Mouse (Mus musculus): ENCODE measurements at regions not wholly inside any gene's neighbourhood (a gene's known extent, or its start where the extent isn't known, plus 50 kb on each side); places are given as distances from the start of the nearest gene placed in this dataset.

DNA sequence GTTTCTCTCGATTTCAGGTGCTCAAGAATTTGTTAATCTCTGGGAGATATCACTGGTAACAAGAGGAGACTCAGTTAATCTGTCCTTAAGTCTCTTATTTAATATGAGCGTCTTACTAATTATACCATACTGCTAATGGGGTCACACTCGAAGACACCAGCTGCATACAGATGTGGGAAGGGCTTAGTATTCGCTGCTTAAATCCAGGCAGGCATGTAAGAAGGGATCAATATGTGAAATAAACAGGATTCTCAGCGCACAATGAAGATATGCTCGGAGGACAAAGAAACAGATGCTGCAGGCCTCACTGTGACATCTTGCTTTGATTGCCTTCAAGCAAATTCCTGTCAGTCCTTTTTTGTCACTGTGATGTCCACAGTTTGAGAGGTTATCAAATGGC is 108.3 kb downstream of the Zwint start:
- DNase-seq (ENCODE audit: extremely low spot score, low read depth, low spot score), result no peak

DNA sequence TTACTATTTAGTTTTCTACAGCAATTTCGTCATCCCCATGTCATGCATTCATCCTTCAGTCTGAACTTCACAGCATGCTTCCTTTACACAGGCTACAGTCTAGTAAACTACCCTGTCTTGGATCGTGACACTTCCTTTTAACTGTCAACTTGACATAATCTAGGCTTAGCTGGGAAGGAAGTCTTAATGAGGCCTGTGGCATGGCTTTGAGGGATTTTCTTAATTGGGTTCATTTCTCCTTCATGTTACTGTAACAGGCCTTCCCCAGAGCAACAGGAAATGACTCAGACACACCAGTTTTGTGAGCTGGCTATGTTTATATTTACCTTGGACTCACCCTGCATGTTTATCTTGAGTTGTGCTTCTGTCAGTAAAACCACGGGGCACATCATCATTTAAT is 123.7 kb downstream of the Zwint start:
- peak; percentile 57 for DNase-seq (ENCODE audit: extremely low spot score, low read depth, low spot score)

GRCm38 (mm10) chr10:72811614-72812013 is 157.0 kb downstream of the Zwint start:
- peak; percentile 16 for DNase-seq (ENCODE audit: extremely low spot score, low read depth, low spot score)

DNA sequence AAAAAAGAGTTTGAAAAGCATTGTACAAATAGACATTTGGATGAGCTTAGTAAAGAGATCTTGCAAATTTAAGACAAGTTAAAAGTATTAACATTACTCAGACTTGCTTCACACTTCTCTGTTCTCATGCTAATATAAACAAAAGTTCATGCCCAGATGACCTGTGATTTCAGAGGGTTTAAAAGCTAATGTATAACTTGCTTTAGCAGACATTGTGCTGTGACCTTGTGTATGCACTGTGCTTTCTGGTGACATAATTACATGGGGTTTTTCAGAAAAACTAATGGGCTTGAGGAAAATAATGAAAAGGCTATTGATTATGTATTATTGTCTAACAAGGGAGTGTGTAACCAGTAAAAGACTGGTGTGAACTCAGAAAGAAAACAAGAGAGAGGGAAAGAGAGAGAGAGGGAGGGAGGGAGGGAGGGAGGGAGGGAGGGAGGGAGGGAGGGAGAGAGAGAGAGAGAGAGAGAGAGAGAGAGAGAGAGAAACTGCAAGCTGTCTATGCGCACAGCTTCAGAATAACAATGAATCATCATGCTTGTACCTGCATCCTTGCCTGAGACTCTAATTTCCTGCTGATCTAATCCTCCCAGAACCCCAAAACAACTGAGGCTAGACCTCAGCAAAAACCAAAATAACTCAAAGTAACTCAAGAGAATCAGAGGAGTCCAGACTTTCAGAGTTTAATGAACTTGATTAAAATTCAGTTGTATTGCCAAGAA is 192.9 kb downstream of the Zwint start:
- DNase-seq (ENCODE audit: extremely low spot score, low read depth, low spot score), result no peak

DNA sequence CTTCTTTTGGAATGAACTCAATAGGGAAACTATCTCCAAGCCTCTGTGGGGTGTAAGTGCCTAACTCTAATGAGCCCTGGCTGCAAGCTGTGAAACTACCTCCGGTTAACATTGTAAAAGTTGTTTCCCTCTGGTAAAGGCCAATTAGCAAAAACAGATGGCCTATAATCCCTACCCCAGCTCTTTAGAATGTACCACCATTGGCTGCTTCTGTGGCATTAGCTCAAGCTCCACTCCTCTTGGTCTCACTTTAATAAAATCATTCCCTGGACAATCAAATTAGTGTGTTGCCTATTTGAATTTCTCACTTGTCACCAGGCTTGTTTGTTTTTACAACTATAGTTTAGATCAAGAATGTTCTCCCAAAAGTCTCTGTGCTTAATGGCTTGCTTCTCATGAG is 213.3 kb downstream of the Zwint start:
- peak; percentile 71 for DNase-seq (ENCODE audit: extremely low spot score, low read depth, low spot score)
